Mouse (Mus musculus) stomach, postnatal 0 days (tissue): Measurements from ENCODE around the gene Vmn1r211. TPM values are rescaled to one million over a fixed set of nuclear protein-coding genes. Genes with fewer than 3 reads are reported as not detected.
"Not testable (repeated sequence)": the region's sequence is repeated elsewhere in the genome, so short reads cannot be mapped to it uniquely, and the experiment has no call there.

Experiments
- ATAC-seq: fragments of 200-750 bp; cut with Nextera tagmentation; 2 replicates; pipeline ENCODE4 v1.8.0; 2017; ENCODE audit not compliant: low FRiP score, low TSS enrichment
- DNase-seq: peaks from one replicate; pipeline ENCODE4 v3.0.0-alpha.2; 2016; ENCODE audit warnings: low spot score
- H3K27ac ChIP-seq: fragments of 300-500 bp; sonication (generic); replicated peaks from 2 replicates; pipeline ENCODE4 v1.5.1; 2014; ENCODE audit warnings: mild to moderate bottlenecking, control low read depth
- H3K27me3 ChIP-seq: fragments of 300-500 bp; sonication (generic); 2 replicates; pipeline ENCODE4 v1.6.1; 2014; ENCODE audit warnings: low read length; ENCODE audit not compliant: control insufficient read depth, insufficient read depth
- H3K36me3 ChIP-seq: fragments of 300-500 bp; sonication (generic); 2 replicates; pipeline ENCODE4 v1.6.1; 2014; ENCODE audit warnings: low read length, mixed read lengths; ENCODE audit not compliant: control insufficient read depth, insufficient read depth
- H3K4me1 ChIP-seq: fragments of 300-500 bp; sonication (generic); replicated peaks from 2 replicates; pipeline ENCODE4 v1.6.1; 2014; ENCODE audit warnings: antibody characterized with exemption; ENCODE audit not compliant: control insufficient read depth, insufficient read depth
- H3K4me2 ChIP-seq: fragments of 300-500 bp; sonication (generic); replicated peaks from 2 replicates; pipeline ENCODE4 v1.6.1; 2014; ENCODE audit warnings: low read depth, mild to moderate bottlenecking, control low read depth, moderate library complexity
- H3K4me3 ChIP-seq: fragments of 300-500 bp; sonication (generic); 2 replicates; pipeline ENCODE4 v1.5.1; 2014; ENCODE audit warnings: low read depth, low read length, control low read depth
- H3K9ac ChIP-seq: fragments of 300-500 bp; sonication (generic); 2 replicates; pipeline ENCODE4 v1.6.1; 2014; ENCODE audit warnings: mild to moderate bottlenecking, low read length, control low read depth, mixed read lengths
- H3K9me3 ChIP-seq: fragments of 300-500 bp; sonication (generic); 2 replicates; pipeline ENCODE4 v1.6.1; 2016; ENCODE audit warnings: low read length; ENCODE audit not compliant: control insufficient read depth
- CTCF ChIP-seq: IDR thresholded peaks from 2 replicates; pipeline ENCODE4 v1.5.1; 2016; ENCODE audit warnings: antibody characterized with exemption, low read depth, mild to moderate bottlenecking, moderate library complexity
- EP300 ChIP-seq: optimal IDR thresholded peaks from 2 replicates; pipeline ENCODE3; 2016; ENCODE audit warnings: antibody characterized with exemption
- WGBS: fragments of 180-500 bp; shearing (Covaris S2); extraction: QIAGEN DNeasy Blood & Tissue Kit; methylation state at CpG from one replicate; pipeline ENCODE4 v1.1.7; 2014; 5-methylcytosine and 5-hydroxymethylcytosine counted together
- polyA plus RNA-seq: library from polyadenylated mRNA; unstranded; fragments of >200 nt; fragmentation: Nextera tagmentation; extraction: Ambion mirVana; gene quantifications from 2 replicates; pipeline ENCODE4 v1.2.1, GENCODE M21; 2015

Vmn1r211 gene
- polyA plus RNA-seq, 1 experiment from 2014 or later = not detected

DNA sequence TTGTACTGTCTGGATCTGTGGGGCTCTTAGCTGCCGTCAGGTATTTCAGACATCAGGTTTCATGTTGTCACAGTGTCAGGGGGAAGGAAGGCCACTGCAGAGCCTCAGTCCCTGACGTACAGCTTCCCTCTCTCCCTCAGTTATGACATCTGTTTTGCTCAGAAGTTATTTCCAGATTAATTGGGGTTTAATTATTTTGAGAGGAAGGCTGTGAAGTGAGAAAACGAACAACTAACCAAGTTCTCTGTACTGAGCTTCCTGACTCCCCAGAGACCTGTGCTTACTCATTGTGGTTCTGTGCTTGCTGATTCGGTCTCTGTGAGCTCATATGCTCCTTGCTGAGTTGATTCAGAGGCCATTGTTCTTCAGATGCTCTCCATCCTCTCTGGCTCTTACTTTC, 26.1 kb downstream of the Vmn1r211 start, which contains the start of gene Vmn1r210:
Vmn1r210 (minus strand) TSS at position 101 of the 400 bp plus-strand sequence.
- Histone ChIP-seq H3K9ac (no peak within 1 kb of the TSS), H3K4me1 (no peaks in the 10 kb centered on the region), H3K9me3 (no peaks in the 10 kb centered on the region), H3K4me3 (no peak within 1 kb of the TSS), H3K27ac (no peak within 1 kb of the TSS), H3K27me3 (no peaks in the 10 kb centered on the region), H3K4me2 (no peak within 1 kb of the TSS), H3K36me3 (no peaks in the 10 kb centered on the region)
- ATAC-seq = no peak
- 40% methylated on average over 4 of the region's 4 CpGs for WGBS
- no peak for DNase-seq
- TF ChIP-seq CTCF (no peak), EP300 (no peak)

DNA sequence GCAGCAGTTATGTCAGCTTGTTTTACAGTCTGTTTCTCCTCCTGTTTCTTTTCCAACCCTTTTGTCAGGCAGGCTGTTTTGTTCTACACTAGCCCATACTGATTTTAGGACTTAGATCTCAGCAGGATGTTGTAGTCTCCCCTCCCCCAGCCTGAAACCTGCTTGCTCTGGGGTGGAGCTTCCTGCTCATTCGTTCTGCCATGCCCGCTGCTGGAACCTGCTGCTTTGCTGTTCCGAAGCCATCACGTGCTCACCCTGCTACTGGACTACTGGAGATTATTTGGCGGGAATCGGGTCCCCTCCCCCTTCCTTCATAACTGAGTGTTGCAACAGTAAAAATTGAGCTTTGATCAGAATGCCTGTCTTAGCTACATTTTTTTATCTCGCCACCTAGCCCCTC, 28.0 kb downstream of the Vmn1r211 start:
- not testable (repeated sequence) for H3K27me3 ChIP-seq, H3K4me3 ChIP-seq, DNase-seq, H3K36me3 ChIP-seq, H3K9ac ChIP-seq, H3K27ac ChIP-seq, H3K9me3 ChIP-seq, H3K4me1 ChIP-seq, ATAC-seq, H3K4me2 ChIP-seq
- WGBS = 31% methylated on average over 7 of the region's 7 CpGs

GRCm38 (mm10) chr13:22821601-22822000, 35.8 kb downstream of the Vmn1r211 start:
- not testable (repeated sequence) for H3K27ac ChIP-seq, H3K4me3 ChIP-seq, H3K9ac ChIP-seq, H3K9me3 ChIP-seq, H3K4me2 ChIP-seq, H3K4me1 ChIP-seq, H3K36me3 ChIP-seq, ATAC-seq, H3K27me3 ChIP-seq, DNase-seq
- 94% methylated on average over 1 of the region's 1 CpGs for WGBS

GRCm38 (mm10) chr13:22809582-22809981, 47.8 kb downstream of the Vmn1r211 start, which contains the start of gene Vmn1r209:
Gene Vmn1r209, minus strand, starts transcription at chr13:22809682.
- not testable (repeated sequence) for H3K9me3 ChIP-seq, H3K27ac ChIP-seq, ATAC-seq, H3K4me2 ChIP-seq, H3K9ac ChIP-seq, H3K27me3 ChIP-seq, H3K4me1 ChIP-seq, H3K4me3 ChIP-seq, DNase-seq, H3K36me3 ChIP-seq

Other genes starting within 250 kb of the Vmn1r211 start
- gene Vmn1r206, start 233.3 kb downstream of the Vmn1r211 start, polyA plus RNA-seq = not detected in 2 replicates
- not detected in 2 replicates for gene Vmn1r207-ps, start 127.9 kb downstream of the Vmn1r211 start, polyA plus RNA-seq
- gene Vmn1r208, start 80.2 kb downstream of the Vmn1r211 start, polyA plus RNA-seq = 0.04 TPM in 1 of 2 replicates, not detected in the other
- not detected in 2 replicates for gene Vmn1r209, start 47.9 kb downstream of the Vmn1r211 start, polyA plus RNA-seq
- not detected in 2 replicates for gene Vmn1r210, start 26.2 kb downstream of the Vmn1r211 start, polyA plus RNA-seq
- not detected in 2 replicates for gene Vmn1r212, start 26.6 kb upstream of the Vmn1r211 start, polyA plus RNA-seq
- gene Vmn1r213, start 150.1 kb upstream of the Vmn1r211 start, polyA plus RNA-seq = not detected in 2 replicates
- gene Vmn1r214, start 172.9 kb upstream of the Vmn1r211 start, polyA plus RNA-seq = not detected in 2 replicates
- not detected in 2 replicates for gene Vmn1r215, start 210.5 kb upstream of the Vmn1r211 start, polyA plus RNA-seq